Mouse (Mus musculus) megakaryocyte, embryonic 14.5 days (primary cell): ENCODE measurements around the gene Gm49366. TPM values are rescaled to one million over a fixed set of nuclear protein-coding genes. Genes with fewer than 3 reads are reported as not detected.
"Not testable (repeated sequence)": the region's sequence is repeated elsewhere in the genome, so short reads cannot be mapped to it uniquely, and the experiment has no call there.

ENCODE experiments used
- H3K27me3 ChIP-seq: replicated peaks from 2 replicates; pipeline ENCODE3; 2012; ENCODE audit warnings: inconsistent platforms
- H3K36me3 ChIP-seq: replicated peaks from 2 replicates; pipeline ENCODE3; 2012; ENCODE audit warnings: low read length, inconsistent platforms, mixed read lengths
- H3K4me1 ChIP-seq: 2 replicates; pipeline ENCODE4 v1.6.1; 2012; ENCODE audit warnings: inconsistent platforms
- H3K4me3 ChIP-seq: replicated peaks from 2 replicates; pipeline ENCODE3; 2012; ENCODE audit warnings: moderate library complexity, mild to moderate bottlenecking, inconsistent platforms
- H3K9me3 ChIP-seq: 2 replicates; pipeline ENCODE4 v1.6.1; 2012; ENCODE audit warnings: inconsistent platforms
- FLI1 ChIP-seq: IDR thresholded peaks from 2 replicates; pipeline ENCODE4 v1.6.1; 2012; ENCODE audit warnings: low read length, inconsistent platforms, mixed read lengths
- GATA1 ChIP-seq: IDR thresholded peaks from 3 replicates; pipeline ENCODE4 v1.6.1; 2012; ENCODE audit warnings: mixed read lengths, low read length, inconsistent platforms, borderline replicate concordance
- polyA plus RNA-seq: library from polyadenylated mRNA; stranded (reverse); fragments of >175 nt; gene quantifications from 2 replicates; pipeline ENCODE4 v1.2.3, GENCODE M21; 2012; ENCODE audit warnings: low replicate concordance; ENCODE audit not compliant: insufficient read depth

Gene Gm49366
- polyA plus RNA-seq, 1 experiment, result not detected

DNA sequence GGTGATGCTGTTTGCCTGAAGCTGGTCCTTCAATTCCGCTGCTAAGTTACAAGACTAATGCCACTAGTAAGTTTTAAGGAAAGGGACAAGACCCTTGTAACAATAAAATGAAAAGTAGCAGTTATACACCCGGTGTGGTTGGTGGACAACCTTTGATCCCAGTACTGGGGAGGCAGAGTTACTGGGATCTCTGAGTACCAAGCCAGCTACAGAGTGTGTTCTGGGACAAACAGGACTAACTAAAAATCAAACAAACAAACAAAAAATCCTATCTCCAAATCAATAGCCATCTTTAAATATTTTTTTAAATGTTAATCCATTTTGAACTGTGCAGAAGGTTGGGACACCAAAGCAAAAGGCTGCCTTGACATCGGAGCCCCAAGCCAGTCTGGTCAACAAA lies 28.5 kb upstream of the Gm49366 start:
- no peak for TF ChIP-seq FLI1
- TF ChIP-seq GATA1, result no peak
- H3K36me3 ChIP-seq, result no peaks in the 10 kb centered on the region
- H3K4me3 ChIP-seq, result no peak overlapping the region
- H3K9me3 ChIP-seq, result no peaks in the 10 kb centered on the region; the same call in 1 of the 2 replicates
- H3K27me3 ChIP-seq, result peaks cover 61% of the 10 kb centered on the region
- H3K4me1 ChIP-seq, result peaks cover 7% of the 10 kb centered on the region

- H3K4me1 ChIP-seq, result peaks cover 7% of the 10 kb centered on the region
- H3K27me3 ChIP-seq, result peaks cover 63% of the 10 kb centered on the region
- no peak overlapping the region for H3K4me3 ChIP-seq
- TF ChIP-seq FLI1 (no peak), GATA1 (no peak)
- no peaks in the 10 kb centered on the region for H3K36me3 ChIP-seq
- H3K9me3 ChIP-seq, result peaks cover 4% of the 10 kb centered on the region
Observed at GRCm38 (mm10) chr12:84011251-84012040, 27.3 kb upstream of the Gm49366 start.

DNA sequence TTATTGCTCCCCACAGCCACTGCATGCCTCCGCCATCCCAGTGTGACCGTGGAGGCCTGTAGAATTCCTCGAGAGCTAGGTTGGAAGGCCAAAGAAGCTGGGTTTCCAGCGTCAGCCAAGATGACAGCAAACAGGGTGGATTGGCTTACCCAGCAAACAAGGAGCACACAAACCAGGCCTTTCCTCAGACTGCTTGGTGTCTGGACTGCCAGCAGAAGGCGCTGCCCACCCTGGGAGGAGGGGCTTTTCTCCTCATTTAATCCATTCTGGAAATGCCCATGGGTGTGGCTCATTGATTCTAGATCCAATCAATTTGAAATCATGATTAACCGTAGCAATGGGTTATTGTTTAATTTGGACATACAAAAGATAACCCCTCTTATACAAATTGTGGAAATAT lies 25.6 kb upstream of the Gm49366 start:
- Histone ChIP-seq H3K27me3 (peaks cover 58% of the 10 kb centered on the region), H3K9me3 (peaks cover 4% of the 10 kb centered on the region), H3K4me1 (peaks cover 7% of the 10 kb centered on the region), H3K4me3 (no peak overlapping the region), H3K36me3 (no peaks in the 10 kb centered on the region)
- no peak for TF ChIP-seq GATA1
- no peak for TF ChIP-seq FLI1

- peaks cover 7% of the 10 kb centered on the region for H3K4me1 ChIP-seq
- TF ChIP-seq FLI1 (no peak), GATA1 (no peak)
- no peak overlapping the region for H3K4me3 ChIP-seq
- peaks cover 4% of the 10 kb centered on the region for H3K9me3 ChIP-seq
- peaks cover 56% of the 10 kb centered on the region for H3K27me3 ChIP-seq
- no peaks in the 10 kb centered on the region for H3K36me3 ChIP-seq
Observed at GRCm38 (mm10) chr12:84013701-84014100, 25.0 kb upstream of the Gm49366 start.

- H3K36me3 ChIP-seq, H3K4me3 ChIP-seq, H3K9me3 ChIP-seq, H3K4me1 ChIP-seq: not testable (repeated sequence)
- H3K27me3 ChIP-seq, result peaks cover 17% of the 10 kb centered on the region
Observed at GRCm38 (mm10) chr12:84020528-84020927, 18.2 kb upstream of the Gm49366 start.

DNA sequence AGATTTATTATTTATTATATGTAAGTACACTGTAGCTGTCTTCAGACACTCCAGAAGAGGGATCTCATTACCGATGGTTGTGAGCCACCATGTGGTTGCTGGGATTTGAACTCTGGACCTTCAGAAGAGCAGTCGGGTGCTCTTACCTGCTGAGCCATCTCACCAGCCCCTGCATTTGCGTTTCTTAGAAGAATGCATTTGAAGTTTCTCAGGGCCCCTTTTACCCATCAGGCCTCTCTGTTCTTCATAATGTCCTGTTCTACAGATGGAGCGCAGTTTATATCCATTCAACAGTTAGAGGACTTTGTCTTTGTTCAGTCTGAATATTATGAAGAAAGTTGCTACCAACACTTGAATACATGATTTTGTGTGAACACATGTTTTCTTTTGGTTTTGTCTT lies 16.5 kb upstream of the Gm49366 start:
- not testable (repeated sequence) for H3K4me1 ChIP-seq, H3K36me3 ChIP-seq, H3K9me3 ChIP-seq, H3K4me3 ChIP-seq
- peaks cover 17% of the 10 kb centered on the region for H3K27me3 ChIP-seq

DNA sequence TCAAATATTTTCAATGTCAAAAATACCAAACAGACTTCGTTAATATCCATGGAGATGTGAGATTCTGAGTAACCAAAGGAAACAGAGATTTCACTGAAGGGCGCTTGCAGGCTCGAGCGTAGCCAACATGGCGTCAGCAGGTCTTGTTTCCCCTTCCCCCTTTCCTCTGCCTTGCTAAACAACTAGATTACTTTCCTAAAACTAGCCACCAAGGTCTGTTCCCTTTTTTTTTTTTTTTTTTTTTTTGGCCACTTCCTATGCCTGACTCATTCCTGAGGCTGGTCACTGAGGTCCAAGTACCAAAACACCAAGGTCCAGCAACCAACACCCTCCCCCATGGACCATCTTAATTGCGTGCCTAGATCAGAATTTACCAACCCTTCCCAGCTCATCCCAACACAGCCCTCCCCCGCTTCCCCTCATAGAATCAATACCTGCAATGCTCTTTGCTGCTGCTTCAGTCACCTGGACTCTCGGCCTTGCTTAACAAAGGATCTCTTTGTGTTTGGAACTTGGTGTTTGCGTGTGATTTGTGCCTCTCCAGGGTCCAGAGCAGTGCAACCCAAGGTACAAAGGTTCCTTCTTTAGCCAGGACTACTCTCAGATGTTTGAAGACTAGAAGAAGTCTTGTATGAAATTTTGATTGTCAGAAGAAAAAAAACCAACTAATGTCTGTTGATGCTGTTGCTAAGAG lies 15.5 kb upstream of the Gm49366 start:
- H3K4me1 ChIP-seq, result 0 out of 2 replicates have a peak, but pooled peaks cover 2% of the 10 kb centered on the region
- TF ChIP-seq FLI1 (no peak), GATA1 (no peak)
- peaks cover 12% of the 10 kb centered on the region for H3K9me3 ChIP-seq
- no peaks in the 10 kb centered on the region for H3K36me3 ChIP-seq
- peaks cover 17% of the 10 kb centered on the region for H3K27me3 ChIP-seq
- no peak overlapping the region for H3K4me3 ChIP-seq

DNA sequence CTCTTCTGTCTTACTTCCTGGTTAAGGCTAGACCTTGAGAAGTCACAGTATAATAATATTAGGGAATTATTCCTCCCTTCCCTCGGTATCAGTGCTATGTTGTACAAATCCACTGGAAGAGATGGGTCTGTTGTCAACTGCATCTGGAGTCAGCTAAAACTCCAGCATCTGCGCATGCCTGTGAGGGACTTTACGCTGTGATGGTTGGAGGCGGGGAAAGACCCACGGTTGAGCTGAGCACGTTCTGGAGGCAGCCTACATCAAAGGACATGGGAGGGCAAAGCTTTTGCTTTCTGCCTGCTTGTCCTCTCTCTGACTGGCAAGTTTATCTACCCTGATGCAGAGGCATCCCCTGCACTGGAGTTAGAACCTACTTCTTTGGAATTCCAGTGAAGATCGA lies 12.8 kb upstream of the Gm49366 start:
- Histone ChIP-seq H3K9me3 (peaks cover 23% of the 10 kb centered on the region), H3K4me3 (no peak overlapping the region), H3K27me3 (peaks cover 6% of the 10 kb centered on the region), H3K36me3 (no peaks in the 10 kb centered on the region), H3K4me1 (0 out of 2 replicates have a peak, but pooled peaks cover 2% of the 10 kb centered on the region)
- no peak for TF ChIP-seq FLI1
- no peak for TF ChIP-seq GATA1

DNA sequence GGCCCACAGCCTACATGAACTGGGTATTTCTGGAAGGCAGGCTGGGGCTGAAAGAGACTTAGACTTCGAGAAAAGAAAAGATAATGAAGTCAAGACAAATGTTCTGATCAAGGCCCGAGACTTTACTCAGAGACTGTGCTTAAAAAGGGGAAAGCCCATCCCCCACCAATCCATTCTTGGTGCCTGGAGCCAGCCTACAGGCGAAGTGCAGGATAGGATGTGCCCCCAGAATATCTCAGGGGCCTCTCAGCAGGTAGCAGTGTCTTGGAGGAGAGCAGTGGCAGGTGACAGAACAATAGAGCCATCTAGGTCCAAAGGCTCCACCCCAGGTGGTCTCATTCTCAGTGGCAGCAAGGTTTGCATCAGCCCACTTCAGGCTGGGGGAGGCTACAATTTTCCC lies 10.4 kb upstream of the Gm49366 start:
- not testable (repeated sequence) for H3K4me1 ChIP-seq, H3K4me3 ChIP-seq, H3K27me3 ChIP-seq

GRCm38 (mm10) chr12:84029043-84029442 lies 9.7 kb upstream of the Gm49366 start:
- not testable (repeated sequence) for H3K4me1 ChIP-seq, H3K4me3 ChIP-seq, H3K36me3 ChIP-seq, H3K27me3 ChIP-seq
- peaks cover 23% of the 10 kb centered on the region for H3K9me3 ChIP-seq

More for the DNA sequence above, 10.4 kb upstream of the Gm49366 start:
- peaks cover 23% of the 10 kb centered on the region for H3K9me3 ChIP-seq
- H3K36me3 ChIP-seq, result not testable (repeated sequence)

DNA sequence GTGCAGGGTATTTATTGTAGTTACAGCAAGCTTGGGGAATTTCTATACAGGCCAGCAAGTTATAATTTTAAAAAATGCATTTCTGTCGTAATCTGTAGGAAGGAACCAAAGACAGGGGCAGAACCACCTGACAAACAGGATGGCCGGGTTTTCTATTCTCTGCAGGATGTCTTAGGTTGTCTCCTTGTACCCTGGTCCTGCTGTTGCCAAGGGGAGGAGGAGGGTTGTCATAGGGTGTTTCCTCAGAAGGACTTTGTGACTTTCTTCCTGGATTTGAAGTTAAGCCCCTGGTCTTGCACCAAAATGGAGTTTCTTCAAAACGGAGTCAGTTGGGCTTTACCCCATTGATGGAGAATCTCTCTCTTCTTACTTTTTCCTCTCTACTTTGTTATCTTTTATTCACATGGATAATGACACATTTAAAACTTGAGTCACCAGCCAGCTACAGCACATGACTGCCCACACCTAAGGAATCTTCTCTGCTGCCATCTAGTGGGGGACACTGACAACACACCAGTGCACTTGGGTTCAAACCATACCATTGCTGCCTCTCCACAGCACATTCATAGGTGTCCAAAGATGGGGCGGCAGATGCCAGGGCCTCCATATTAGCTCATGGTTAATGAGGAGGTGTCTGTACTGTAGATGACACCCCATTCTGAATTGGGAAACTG lies 7.9 kb upstream of the Gm49366 start:
- TF ChIP-seq GATA1, result no peak
- no peak for TF ChIP-seq FLI1
- peaks cover 3% of the 10 kb centered on the region for H3K27me3 ChIP-seq
- no peaks in the 10 kb centered on the region for H3K36me3 ChIP-seq
- H3K4me3 ChIP-seq, result no peak overlapping the region
- H3K9me3 ChIP-seq, result peaks cover 23% of the 10 kb centered on the region
- H3K4me1 ChIP-seq, result peaks cover 9% of the 10 kb centered on the region
